Mouse (Mus musculus): ENCODE results near the gene Perm1.

The Perm1 gene

DNA sequence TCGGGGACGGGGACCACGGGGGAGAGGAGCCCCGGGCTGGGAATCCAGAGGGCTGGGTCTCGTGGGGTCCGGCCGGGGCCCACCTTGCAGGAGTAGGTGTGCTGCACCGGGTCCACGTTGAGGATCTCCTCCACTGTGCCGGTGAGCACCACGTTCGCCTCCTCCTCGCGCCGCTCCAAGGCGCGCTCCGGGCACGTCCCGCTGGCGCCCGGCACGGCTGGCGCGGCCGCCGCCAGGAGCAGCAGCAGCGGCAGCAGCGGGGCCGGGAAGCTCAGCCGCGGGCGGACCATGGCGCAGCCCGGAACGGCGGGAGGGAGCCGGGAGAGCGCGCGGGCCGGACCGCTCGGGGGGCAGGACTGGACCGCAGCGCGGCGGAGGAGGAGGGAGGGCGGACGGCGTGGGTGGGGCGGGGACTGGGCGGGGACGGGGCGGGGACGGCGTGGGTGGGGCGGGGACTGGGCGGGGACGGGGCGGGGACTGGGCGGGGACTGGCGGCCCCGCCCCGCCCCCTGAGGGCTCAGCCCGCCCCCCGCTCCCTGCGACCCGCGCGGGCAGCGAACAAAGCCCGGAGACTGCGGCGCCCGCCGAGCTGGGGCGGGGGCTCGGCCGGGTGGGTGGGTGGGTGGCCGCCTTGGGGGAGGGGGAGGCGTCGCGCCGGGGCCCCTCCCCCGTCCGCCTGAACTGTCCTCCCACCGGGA, 18.4 kb upstream of the Perm1 start, which contains the start of gene Agrn:
TSS of gene Agrn (minus strand) at position 358 of the 698 bp plus-strand sequence.
- in situ Hi-C loops (cut with MboI; ENCODE audit: low pct_unique_long_range_greater_than_20kb in 1 of 2, low sequenced_read_pairs in 2 of 2, unreplicated experiment in 1 of 2): no loop called here

- in situ Hi-C loops (cut with MboI; ENCODE audit: low pct_unique_long_range_greater_than_20kb in 1 of 2, low sequenced_read_pairs in 2 of 2, unreplicated experiment in 1 of 2): no loop called here
These were observed 17.9 kb upstream of the Perm1 start for GRCm38 (mm10) chr4:156197829-156198205.

- in situ Hi-C loops (cut with MboI; ENCODE audit: low pct_unique_long_range_greater_than_20kb in 1 of 2, low sequenced_read_pairs in 2 of 2, unreplicated experiment in 1 of 2): no loop called here
These were observed 14.8 kb upstream of the Perm1 start, which contains the start of gene Isg15 for GRCm38 (mm10) chr4:156200623-156201475. Gene Isg15, minus strand, starts transcription at chr4:156200818.

DNA sequence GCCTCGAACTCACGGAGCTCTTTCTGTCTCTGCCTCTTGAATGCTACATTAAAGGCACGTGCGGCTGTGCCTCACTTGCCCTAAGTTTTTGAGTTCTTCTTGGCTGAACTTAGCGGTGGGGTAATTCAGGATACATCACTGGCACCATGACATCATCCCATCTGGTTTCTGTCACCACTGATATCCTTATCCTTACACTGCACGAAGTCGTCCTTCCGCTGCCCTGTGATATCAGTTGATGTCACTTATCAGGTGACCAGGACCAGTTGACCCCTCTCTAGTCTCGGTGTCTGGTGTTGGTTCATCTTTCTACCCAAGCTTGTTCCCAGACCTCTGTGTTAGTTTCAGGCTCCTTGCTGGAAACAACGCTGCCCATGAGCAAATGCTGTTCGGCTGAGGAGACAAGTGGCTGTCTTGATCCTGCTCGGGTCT, 13.2 kb upstream of the Perm1 start:
- in situ Hi-C loops (cut with MboI; ENCODE audit: low pct_unique_long_range_greater_than_20kb in 1 of 2, low sequenced_read_pairs in 2 of 2, unreplicated experiment in 1 of 2): no loop called here

DNA sequence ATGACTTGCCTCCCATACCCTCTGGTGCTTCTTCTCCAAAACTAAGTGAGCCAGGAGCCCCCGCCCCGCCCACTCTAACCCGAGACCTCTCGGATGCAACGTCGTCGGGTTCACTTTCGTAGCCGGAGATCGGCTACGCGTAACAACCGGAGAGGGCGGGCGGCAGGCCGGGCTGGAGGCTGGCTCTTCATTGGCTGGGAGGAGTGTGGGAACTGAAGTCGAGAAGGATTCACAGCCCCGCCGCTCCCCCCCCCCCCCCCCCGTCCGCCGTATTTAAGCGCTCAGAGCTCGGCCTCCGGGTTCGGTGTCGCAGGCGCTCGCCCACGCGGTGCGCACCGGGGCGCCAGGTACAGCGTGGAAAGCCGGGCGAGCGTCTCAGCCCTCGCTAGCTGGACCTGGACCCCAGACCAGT, 12.7 kb upstream of the Perm1 start, which contains the start of gene AW011738:
TSS of gene AW011738 (plus strand) at position 304 of the 412 bp plus-strand sequence.
- in situ Hi-C loops (cut with MboI; ENCODE audit: low pct_unique_long_range_greater_than_20kb in 1 of 2, low sequenced_read_pairs in 2 of 2, unreplicated experiment in 1 of 2): no loop called here

DNA sequence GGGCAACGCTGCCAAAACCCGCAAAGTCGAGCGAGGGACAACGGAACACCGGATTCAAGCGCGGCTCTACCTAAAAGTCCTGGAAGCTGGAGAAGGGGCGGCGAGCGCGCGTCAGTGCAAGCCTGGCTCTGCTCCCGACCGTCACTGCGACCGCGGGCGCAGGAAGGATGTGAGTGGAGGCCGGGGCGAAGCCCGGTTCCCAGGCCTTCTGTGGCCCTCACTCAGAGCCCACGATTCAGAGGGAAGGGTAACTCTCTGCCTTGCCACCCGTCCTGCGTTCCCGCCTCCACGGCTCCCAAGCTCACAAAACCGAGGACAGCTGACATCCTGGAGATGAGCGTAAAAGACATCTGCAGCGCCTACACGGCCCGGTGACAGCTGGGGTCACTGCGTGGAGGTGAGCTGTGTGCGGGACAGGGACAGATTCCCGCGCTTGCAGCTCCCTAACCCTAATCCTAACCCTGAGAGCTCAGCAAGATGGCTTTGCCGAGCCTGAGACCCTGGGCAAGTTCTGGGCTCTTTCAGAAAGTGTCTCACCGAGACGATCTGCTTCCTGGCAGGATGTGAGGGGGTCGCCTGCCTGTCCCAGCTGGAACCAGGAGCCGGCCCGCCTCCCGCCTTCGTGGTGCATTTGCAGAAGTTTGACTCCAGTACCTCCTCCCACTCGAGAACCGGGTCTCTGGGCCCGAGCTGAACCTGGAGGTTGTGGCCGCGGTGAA, 12.1 kb upstream of the Perm1 start:
- in situ Hi-C loops (cut with MboI; ENCODE audit: low pct_unique_long_range_greater_than_20kb in 1 of 2, low sequenced_read_pairs in 2 of 2, unreplicated experiment in 1 of 2): no loop called here

- in situ Hi-C loops (cut with MboI; ENCODE audit: low pct_unique_long_range_greater_than_20kb in 1 of 2, low sequenced_read_pairs in 2 of 2, unreplicated experiment in 1 of 2): no loop called here
These were observed 6.8 kb upstream of the Perm1 start for GRCm38 (mm10) chr4:156208872-156209271.

DNA sequence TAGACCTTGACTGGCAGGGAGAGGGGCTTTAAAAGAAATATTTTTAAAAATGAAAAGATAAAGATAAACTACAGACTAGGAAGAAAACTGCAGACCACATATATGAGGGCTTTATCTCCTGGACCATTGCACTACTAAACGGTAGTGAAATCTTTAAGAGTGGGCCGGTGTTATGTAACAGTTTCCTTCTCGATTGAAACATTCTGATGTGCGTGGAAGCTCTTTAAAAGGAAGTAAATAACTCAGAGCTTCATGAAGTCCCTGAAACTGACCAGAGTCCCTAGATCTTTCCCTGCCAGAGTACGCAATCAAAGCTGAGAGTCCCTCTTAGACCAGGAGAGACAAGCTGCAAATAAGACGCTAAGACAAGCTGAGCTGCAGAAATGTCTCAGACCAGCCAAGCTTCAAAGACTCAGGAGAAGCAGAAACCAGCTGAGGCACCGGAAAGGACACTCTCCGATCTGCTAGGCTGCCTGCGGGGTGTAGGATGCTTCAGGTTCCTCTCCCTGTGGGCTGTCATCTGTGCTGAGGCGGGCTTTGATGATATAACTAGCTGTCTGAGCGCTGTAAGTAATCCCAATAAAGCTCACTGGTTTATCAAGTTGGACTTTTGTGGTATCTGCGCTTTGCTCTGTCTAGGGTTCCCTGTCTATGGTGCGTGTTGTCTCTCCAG, 5.6 kb upstream of the Perm1 start:
- in situ Hi-C loops (cut with MboI; ENCODE audit: low pct_unique_long_range_greater_than_20kb in 1 of 2, low sequenced_read_pairs in 2 of 2, unreplicated experiment in 1 of 2): no loop called here

DNA sequence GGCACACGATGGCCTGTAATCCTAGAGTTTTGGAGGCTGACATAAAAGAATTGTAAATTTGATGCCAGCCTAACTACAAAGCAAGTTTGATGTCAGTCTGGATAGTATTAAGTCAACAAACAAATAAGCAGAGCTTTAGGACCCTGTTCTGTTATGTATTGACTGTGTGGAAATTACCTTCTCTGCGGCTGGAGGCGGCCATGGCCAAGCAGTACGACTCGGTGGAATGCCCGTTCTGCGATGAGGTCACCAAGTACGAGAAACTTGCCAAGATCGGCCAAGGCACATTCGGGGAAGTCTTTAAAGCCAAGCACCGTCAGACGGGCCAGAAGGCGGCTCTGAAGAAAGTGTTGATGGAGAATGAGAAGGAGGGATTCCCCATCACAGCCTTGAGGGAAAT, 2.5 kb upstream of the Perm1 start:
- in situ Hi-C loops (cut with MboI; ENCODE audit: low pct_unique_long_range_greater_than_20kb in 1 of 2, low sequenced_read_pairs in 2 of 2, unreplicated experiment in 1 of 2): no loop called here

GRCm38 (mm10) chr4:156216196-156216595, 528 bp downstream of the Perm1 start:
- in situ Hi-C loops (cut with MboI; ENCODE audit: low pct_unique_long_range_greater_than_20kb in 1 of 2, low sequenced_read_pairs in 2 of 2, unreplicated experiment in 1 of 2): no loop called here

DNA sequence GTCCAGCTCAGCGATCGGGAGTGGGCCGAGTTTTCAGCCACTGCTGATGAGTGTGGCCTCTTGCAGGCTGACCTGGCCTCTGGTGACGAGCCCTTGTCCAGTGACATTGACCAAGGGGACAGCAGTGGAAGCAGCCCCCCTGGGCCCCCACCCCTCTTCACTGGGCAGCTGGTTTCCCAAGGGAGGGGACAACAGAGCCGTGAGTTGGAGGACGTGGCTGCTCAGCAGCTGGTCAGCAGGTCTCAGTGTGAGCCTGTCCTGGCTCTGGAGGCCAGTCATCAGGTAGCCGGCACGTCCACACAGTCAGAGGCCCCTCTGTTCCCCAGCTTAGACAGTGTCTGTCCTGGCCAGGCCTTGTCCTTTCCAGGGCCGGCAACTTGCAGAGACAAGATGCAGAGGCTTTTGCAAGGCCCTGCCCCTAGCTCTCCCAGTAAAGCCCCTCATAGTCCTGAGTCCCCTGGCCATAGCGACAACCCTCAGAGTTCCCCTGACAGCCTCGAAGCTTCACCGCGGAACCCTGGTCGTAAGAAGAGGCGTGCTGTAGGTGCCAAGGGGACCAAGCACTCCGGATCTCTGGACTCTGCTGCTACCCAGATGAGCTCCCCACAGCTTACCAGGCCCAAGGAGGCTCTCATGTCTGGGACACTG, 1.5 kb downstream of the Perm1 start:
- in situ Hi-C loops (cut with MboI; ENCODE audit: low pct_unique_long_range_greater_than_20kb in 1 of 2, low sequenced_read_pairs in 2 of 2, unreplicated experiment in 1 of 2): no loop called here

GRCm38 (mm10) chr4:156217838-156218237, 2.2 kb downstream of the Perm1 start:
- in situ Hi-C loops (cut with MboI; ENCODE audit: low pct_unique_long_range_greater_than_20kb in 1 of 2, low sequenced_read_pairs in 2 of 2, unreplicated experiment in 1 of 2): no loop called here

DNA sequence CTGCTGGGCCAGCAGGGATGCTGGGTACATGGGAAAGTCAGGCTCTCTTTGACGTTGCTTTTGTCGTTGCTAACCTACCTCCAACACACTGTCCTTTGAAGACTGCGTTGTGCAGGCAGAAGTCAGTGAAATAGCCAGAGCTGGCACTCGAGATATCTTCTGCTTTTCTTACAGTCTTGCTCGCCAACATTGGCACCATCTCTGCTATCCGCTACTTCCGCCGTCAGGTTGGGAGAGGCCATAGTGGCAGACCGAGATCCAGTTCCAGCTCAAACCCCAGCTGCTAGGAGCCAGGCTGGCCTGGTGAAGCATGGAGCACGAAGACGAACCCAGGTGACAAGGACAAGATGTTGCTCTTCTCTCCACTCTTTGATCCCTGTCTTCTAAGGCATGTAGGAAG, 4.3 kb downstream of the Perm1 start:
- in situ Hi-C loops (cut with MboI; ENCODE audit: low pct_unique_long_range_greater_than_20kb in 1 of 2, low sequenced_read_pairs in 2 of 2, unreplicated experiment in 1 of 2): loop anchor here in 1 of 2 experiments (5.0 kb wide), 1 partner anchor 93 kb away; no protein-coding TSS in a partner anchor

GRCm38 (mm10) chr4:156224276-156224675, 8.6 kb downstream of the Perm1 start:
- in situ Hi-C loops (cut with MboI; ENCODE audit: low pct_unique_long_range_greater_than_20kb in 1 of 2, low sequenced_read_pairs in 2 of 2, unreplicated experiment in 1 of 2): loop anchor here in 1 of 2 experiments (5.0 kb wide), 1 partner anchor 97 kb away; no protein-coding TSS in a partner anchor

GRCm38 (mm10) chr4:156227752-156228392, 12.2 kb downstream of the Perm1 start:
- in situ Hi-C loops (cut with MboI; ENCODE audit: low pct_unique_long_range_greater_than_20kb in 1 of 2, low sequenced_read_pairs in 2 of 2, unreplicated experiment in 1 of 2): no loop called here

DNA sequence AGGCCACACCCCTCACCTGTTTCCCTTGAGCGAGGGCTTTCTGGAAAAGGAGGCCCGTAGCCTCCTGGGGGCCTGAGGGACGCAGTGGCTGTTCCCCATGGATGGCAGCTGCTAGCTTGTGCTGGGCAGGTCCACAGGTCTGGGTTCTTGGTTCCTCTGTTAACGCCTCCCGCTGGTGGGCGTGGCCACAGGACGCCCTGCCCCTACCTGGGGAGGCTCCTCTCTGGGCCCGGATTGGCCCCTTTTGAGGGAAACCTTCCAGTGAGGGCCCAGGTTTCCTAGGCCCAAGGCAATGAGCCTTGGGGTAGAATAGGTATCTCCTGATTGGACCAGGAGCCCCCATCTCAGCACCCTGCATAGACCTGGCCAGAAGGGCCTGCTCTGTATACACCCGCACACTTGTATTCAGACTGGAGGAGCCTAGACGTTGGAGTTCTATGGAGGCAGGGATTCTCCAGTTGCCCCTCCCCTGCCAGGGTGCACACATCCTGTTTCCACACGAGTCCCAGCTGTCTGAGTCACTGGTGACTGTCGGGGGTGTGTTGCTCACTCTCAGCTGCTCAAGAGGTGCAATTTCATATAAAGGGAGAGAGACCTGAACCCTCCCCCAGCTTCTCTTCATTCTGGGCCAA, 12.8 kb downstream of the Perm1 start:
- in situ Hi-C loops (cut with MboI; ENCODE audit: low pct_unique_long_range_greater_than_20kb in 1 of 2, low sequenced_read_pairs in 2 of 2, unreplicated experiment in 1 of 2): no loop called here

DNA sequence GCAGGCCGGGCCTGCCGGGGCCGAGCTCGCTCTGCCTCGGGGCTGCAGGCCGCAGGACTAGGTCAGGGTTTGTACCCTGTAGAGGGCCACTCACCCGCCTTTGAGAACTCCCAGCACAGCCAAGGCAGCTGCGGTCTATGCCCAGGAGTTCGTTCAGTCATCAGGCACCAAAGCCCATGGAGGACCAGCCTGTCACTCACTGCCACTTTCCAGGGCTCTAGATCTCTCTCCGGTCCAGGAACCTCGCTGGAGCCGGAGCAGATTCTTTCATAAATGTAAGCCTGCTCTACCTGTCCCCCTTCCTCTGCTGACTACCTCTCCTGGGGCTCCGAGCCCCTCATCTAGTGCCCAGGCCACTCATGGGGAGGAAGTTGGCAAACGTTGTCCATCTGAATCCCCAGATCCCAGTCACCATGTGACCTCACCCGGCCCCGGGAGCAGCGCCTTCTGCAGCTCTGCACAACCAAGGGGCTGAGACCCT, 18.4 kb downstream of the Perm1 start:
- in situ Hi-C loops (cut with MboI; ENCODE audit: low pct_unique_long_range_greater_than_20kb in 1 of 2, low sequenced_read_pairs in 2 of 2, unreplicated experiment in 1 of 2): no loop called here
